Mouse (Mus musculus): ENCODE measurements at regions not wholly inside any gene's neighbourhood (a gene's known extent, or its start where the extent isn't known, plus 50 kb on each side); places are given as distances from the start of the nearest gene placed in this dataset.

DNA sequence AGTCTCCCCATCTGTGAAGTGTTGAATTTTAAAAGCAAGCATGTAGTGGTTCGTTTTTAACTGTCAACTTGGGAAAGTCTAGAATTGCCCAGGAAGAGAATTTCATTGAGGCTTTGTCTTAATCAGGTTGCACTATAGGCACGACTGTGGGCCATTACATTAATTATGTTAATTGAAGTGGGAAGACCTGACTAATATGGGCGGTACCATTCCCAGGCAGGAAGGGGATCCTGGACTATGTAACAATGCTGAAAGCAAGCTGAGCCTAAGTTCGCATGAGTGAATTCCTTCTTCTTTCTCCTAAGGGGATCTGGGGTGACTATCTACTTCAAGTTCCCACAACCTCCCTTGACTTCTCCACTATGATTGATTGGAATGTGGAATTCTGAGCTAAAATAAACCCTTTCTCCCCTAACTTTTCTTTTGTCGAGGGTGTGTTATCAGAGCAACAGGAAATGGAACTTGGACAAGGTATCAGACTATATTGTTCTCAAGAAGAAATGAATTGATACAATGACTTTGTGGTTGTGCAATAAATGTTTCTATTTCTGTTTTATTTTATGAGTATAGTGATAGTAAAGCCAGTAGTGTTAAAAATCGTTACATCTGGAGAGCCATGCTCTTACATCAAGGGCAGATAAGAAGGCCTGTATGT lies 285.2 kb upstream of the Adgrl2 start:
- no peak for DNase-seq (ENCODE audit: low spot score in 2 of 2)

DNA sequence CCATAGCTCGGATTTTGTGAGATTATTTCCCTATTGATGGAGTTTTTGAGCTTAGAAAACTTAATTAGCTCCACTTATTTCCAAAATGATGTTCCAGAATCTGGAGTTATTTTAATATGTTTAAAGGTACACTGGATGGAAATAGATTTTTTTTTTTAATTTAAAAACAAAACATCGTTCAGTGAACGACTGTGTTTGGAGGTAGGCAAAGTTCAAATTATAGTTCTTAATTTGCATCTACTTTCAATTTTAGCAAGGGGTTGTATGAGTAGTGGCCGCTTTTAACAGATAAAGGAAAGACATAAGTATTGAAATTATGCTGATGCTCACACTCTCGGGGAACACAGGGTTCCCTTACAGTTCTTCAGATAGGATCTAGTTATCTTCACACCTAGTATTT lies 284.6 kb upstream of the Adgrl2 start:
- DNase-seq (ENCODE audit: low spot score in 2 of 2), result no peak

DNA sequence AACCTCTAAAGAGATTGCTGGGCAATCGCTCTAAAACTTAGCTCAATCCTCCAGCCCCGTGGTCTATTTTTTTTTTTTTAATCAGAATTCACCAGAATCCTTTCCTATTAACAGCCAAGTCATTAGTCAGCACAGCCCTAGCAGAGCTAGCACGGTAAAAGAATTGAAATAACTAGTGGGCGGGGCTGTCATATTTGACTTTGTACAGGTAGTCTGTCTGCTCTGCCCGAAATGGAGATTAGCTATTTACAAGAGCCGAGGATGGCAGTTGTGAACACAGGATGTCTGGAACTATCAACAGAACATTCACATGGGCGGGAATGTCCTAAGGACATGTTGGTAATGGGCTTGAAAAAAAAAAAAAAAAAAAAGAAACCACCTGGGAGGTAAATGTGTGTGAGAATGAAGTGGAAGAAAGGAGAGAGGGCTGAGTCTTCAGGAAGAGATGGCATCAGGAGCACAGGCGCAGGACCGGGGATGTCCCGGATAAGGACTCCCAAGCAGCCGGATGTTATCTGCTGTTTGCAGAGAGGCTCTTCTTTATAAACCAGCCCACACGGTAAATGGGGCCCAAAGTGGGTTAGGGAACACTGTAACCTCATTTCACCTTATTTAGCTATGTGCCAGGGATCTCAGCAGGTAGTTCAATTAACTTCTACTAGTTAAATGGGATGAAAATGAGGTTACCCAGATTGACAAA lies 283.8 kb upstream of the Adgrl2 start:
- DNase-seq (ENCODE audit: low spot score in 2 of 2), result no peak

DNA sequence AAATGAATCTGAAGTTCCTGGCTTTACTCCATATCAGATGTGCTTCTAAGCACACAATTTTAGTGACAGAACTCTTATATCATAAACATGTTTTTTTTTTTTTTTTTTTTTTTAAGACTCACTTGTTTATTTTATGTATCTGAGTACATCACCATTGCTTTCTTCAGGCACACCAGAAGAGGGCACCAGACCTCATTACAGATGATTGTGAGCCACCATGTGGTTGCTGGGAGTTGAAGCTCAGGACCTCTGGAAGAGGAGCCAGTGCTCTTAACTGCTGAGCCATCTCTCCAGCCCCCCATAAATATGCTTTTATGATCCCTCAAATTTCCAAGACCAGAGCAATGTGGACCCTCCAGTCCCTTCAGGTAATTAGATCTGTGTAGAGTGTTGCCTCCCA lies 280.1 kb upstream of the Adgrl2 start:
- DNase-seq (ENCODE audit: low spot score in 2 of 2), result no peak

DNA sequence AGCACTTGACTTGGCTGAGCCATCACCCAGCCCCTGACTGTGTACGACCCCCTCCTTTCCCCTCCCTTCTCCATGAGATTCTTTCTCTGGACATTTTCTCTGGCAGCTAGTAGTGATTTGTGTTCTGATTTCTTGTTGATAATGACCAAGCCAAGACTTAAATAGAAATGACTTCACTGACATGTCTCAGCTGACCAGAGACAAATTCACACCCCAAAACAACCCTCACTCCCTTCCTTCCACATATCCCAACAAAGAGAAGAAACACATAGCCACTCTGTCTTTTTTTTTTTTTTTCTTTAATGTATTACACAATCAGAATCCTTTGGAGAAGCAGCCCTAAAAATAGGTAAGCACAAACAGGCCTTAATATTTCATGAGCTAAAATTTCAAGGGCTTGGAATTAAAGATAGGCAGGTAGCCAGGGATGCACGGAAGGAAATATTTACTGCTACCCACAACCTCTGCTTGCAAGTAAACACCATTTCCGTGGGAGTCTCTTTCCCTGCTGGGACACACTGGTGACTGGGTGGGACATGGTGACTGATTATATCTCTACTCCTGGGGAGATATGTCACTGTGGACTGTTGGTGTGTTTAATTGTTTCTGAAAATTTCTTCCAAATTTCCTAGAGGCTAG lies 272.1 kb upstream of the Adgrl2 start:
- DNase-seq (ENCODE audit: low spot score in 2 of 2), result no peak

DNA sequence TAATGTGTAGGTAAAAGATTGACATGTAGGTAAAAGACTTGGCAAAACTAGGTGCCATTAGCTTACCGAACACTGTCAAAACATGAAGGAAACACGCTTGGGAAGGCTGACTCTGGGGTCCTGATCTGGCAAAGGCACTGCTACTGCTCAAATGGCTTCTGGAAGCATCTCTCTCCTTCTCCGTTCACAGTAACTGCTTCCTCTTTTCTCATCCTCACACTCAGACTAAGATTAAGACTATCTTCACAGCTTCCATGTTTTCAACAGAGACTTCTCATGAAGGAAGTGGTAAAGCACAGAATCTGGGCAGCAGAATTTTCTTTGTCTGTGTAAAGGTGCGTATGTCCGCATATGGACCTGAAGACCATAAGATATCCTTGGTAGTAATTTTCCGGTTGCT lies 271.4 kb upstream of the Adgrl2 start:
- DNase-seq (ENCODE audit: low spot score in 2 of 2), result no peak

- no peak for DNase-seq (ENCODE audit: low spot score in 2 of 2)
These were observed 268.5 kb upstream of the Adgrl2 start for GRCm38 (mm10) chr3:149258826-149259225.

- DNase-seq (ENCODE audit: low spot score in 2 of 2), result no peak
These were observed 266.5 kb upstream of the Adgrl2 start for GRCm38 (mm10) chr3:149256891-149257290.

DNA sequence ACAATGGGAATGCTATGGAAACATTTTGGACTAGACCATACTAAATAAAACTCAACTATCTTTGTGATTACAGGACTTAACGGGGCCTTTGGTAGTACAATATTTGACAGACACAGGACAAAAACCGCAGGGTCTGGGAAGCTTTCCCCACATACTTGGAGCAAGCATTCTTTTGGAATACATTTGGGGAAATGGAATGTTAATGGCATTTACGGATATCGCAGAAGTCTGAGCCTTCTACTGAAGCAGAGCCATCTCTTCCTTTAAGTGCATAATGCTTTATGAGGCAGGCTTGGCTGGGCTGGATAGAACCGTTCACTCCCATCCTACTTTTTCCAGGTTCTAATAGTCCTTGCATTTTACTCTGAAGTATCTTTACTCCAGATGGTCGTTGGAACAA lies 262.7 kb upstream of the Adgrl2 start:
- no peak for DNase-seq (ENCODE audit: low spot score in 2 of 2)

- no peak for DNase-seq (ENCODE audit: low spot score in 2 of 2)
These were observed 261.8 kb upstream of the Adgrl2 start for GRCm38 (mm10) chr3:149252144-149252543.

GRCm38 (mm10) chr3:149247626-149247987 lies 257.3 kb upstream of the Adgrl2 start:
- no peak for DNase-seq (ENCODE audit: low spot score in 2 of 2)

DNA sequence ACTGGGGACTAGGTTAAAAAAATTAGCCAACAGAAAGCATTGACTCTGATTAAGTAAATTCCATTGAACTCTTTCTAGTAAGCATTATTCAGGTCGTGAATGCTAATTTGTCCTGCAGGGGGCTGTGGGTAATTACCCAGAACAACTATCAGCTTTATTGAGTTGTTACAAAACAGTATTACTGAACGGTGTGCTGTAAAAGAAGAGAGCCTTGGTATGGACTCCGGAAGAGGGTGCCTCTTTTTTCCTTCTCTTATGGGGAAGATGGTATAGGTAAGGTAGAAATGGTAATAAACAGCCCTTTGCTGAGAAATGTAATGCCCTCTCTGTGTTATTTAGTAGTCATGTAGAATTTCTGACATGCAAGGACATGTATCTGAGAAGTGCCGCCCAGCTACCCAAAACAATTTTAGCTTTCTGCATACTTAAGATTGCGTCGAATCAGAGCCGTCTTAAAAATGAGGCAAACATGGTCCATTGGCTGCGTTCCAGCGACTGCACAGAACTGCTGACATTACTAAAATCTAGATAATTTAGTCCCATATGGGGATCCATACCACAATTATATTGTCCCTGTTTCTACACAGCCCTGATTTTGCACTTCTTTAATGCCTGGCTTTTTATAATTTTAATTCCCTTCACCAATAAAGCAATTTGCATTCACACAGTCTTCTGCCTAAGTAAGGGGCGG lies 256.7 kb upstream of the Adgrl2 start:
- no peak for DNase-seq (ENCODE audit: low spot score in 2 of 2)

- no peak for DNase-seq (ENCODE audit: low spot score in 2 of 2)
These were observed 249.3 kb upstream of the Adgrl2 start for GRCm38 (mm10) chr3:149239664-149240063.

- DNase-seq (ENCODE audit: low spot score in 2 of 2), result no peak
These were observed 247.7 kb upstream of the Adgrl2 start for GRCm38 (mm10) chr3:149238076-149238475.

GRCm38 (mm10) chr3:149235183-149235582 lies 244.8 kb upstream of the Adgrl2 start:
- DNase-seq (ENCODE audit: low spot score in 2 of 2), result no peak

DNA sequence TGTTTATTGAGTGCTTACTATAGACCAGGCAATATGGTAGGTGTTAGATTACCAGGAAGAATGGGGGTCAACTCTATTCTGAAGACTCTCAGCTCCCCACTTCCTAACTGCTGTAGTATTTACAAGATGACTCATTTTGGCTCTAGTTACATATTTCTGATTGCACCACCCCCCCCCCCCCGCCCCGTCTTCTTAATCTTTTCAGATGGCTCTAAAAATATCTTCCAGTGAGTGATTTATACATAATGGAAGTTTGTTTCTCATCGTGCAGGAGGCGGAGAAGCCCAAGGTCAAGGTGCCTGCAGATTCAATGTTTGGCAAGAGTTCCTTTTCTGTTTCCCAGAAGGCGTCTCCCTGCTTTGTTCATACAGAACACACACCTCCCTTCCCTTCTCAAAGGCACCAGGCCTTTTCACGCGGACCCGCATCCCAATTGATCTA lies 243.4 kb upstream of the Adgrl2 start:
- no peak for DNase-seq (ENCODE audit: low spot score in 2 of 2)

- DNase-seq (ENCODE audit: low spot score in 2 of 2), result no peak
These were observed 242.9 kb upstream of the Adgrl2 start for GRCm38 (mm10) chr3:149233191-149233641.

- DNase-seq (ENCODE audit: low spot score in 2 of 2), result no peak
These were observed 241.0 kb upstream of the Adgrl2 start for GRCm38 (mm10) chr3:149231346-149231745.

DNA sequence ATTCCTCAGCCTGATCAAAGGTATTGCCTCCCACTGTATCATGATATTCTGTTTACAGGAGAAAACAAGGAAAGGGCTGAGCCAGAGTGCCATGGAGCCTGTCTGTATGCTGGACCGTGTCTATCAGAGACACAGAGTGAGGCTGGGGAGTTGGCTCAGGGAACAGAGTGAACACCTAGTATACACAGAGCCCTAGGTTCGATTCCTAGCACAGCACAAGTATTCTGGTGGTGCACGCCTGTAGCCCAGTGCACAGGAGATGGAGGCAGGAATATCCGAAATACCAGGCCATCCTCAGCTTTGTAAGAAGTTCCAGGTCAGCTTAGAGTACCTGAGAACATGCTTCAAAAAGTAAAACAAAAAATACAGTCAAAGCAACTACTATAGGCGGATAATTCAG lies 237.2 kb upstream of the Adgrl2 start:
- no peak for DNase-seq (ENCODE audit: low spot score in 2 of 2)

DNA sequence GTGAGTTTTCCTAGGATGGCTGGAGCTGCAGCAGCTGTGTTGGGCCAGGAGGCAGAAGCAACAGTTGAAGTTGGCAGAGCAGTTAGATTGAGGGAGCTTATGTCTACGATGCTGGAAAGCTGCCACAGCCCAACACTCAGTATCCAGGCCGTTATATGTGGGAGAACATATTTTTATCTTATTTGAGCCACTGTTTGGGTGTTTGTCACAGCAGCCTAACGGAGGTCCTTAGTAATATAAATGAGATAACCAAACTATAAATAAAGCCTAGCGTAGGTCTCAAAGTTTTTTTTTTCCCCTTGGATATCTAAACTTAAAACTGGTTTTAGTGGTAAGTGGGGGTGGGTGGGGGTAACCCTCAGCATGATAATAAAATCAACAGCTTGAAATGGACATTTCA lies 236.4 kb upstream of the Adgrl2 start:
- no peak for DNase-seq (ENCODE audit: low spot score in 2 of 2)

- no peak for DNase-seq (ENCODE audit: low spot score in 2 of 2)
These were observed 235.3 kb upstream of the Adgrl2 start for GRCm38 (mm10) chr3:149225684-149226083.

GRCm38 (mm10) chr3:149224271-149224670 lies 233.9 kb upstream of the Adgrl2 start:
- DNase-seq (ENCODE audit: low spot score in 2 of 2), result no peak
